ENCODE assay signal across 9 mouse cellular contexts in genomic region chr13:72400677-72401076, GRCm38 (mm10).
DNase-seq lines count a peak whose midpoint lies in the region; TF ChIP-seq lines count a peak whose summit lies in the region.
"Had no signal": no experiment of that assay in that cellular context is flagged by ENCODE, and none has a peak within 500 bp of the region (broad histone marks: within the 10 kb centered on the region; RNA-seq: fewer than 3 reads in every experiment).

No protein-coding gene starts in this region.

- H3K27me3 ChIP-seq in thymus, adult 2 months (ENCODE audit: control insufficient read depth, insufficient read depth, low read length), result no peaks in the 10 kb centered on the region

- 14% methylated on average over 10 of the region's 10 CpGs for WGBS in thymus, adult 2 months

- H3K4me3 ChIP-seq in thymus, adult 2 months (ENCODE audit: control insufficient read depth, insufficient read depth, low read length), result no peak overlapping the region
- H3K4me3 ChIP-seq: myocyte had no signal

- H3K36me3 ChIP-seq in thymus, adult 2 months (ENCODE audit: control insufficient read depth, insufficient read depth, low read length), result no peaks in the 10 kb centered on the region

- no peak overlapping the region for H3K27ac ChIP-seq in thymus, adult 2 months (ENCODE audit: control insufficient read depth, insufficient read depth, low read length)

- no peak for TF ChIP-seq POLR2A in thymus, adult 2 months (IDR thresholded peaks at IDR 0.05; ENCODE audit: control insufficient read depth, extremely low read depth, insufficient read depth, low read length, poor library complexity)

- no peaks in the 10 kb centered on the region for H3K4me1 ChIP-seq in thymus, adult 2 months (replicated peaks; ENCODE audit: control insufficient read depth, insufficient read depth, low read length)

- intact Hi-C loops in left cerebral cortex, postnatal 10 days (cut with DNase I), result no loop called here
- intact Hi-C loops in gastrocnemius, postnatal 36 days (cut with DNase I), result no loop called here

- peak; percentile 6 to 11 for DNase-seq in cerebellum, postnatal 14 days
- no peak for DNase-seq in cerebellum, adult 11-12 months
- peak; percentile 5 for DNase-seq in Muller cell, postnatal 12 days (ENCODE audit: inconsistent ontology term)
- peak; percentile 12 to 58 for DNase-seq in frontal cortex, postnatal 10 days (ENCODE audit: low spot score in 2 of 2)
- DNase-seq in left cerebral cortex, postnatal 10 days (ENCODE audit: extremely low spot score in 1 of 2, low spot score in 2 of 2), result peak; percentile 43 to 44
- DNase-seq in thymus, adult 2 months, result no peak
- no peak for DNase-seq in gastrocnemius, postnatal 36 days
- DNase-seq in retina, postnatal 1 day, result no peak

- TF ChIP-seq CTCF in thymus, adult 2 months (IDR thresholded peaks at IDR 0.05; ENCODE audit: borderline replicate concordance, control insufficient read depth, extremely low read depth, insufficient read depth, low read length, poor library complexity), result no peak

Comparison
In these comparisons a context has a peak if more than half of its experiments do, and no peak if none do; other contexts are left out.
1. DNase-seq: peak in cerebellum, postnatal 14 days (2 of 2), Muller cell, postnatal 12 days (single experiment), frontal cortex, postnatal 10 days (2 of 2) and left cerebral cortex, postnatal 10 days (2 of 2); none in cerebellum, adult 11-12 months (single experiment), thymus, adult 2 months (single experiment), gastrocnemius, postnatal 36 days (0 of 2) and retina, postnatal 1 day (single experiment).